Comparison of ENCODE assay signal across 8 mouse cellular contexts in genomic region chr7:122940371-122941075, GRCm38 (mm10). TPM values are rescaled to one million over a fixed set of nuclear protein-coding genes. Genes with fewer than 3 reads are reported as not detected.
DNase-seq lines count a peak whose midpoint lies in the region; ATAC-seq and TF ChIP-seq lines count a peak whose summit lies in the region.

No protein-coding gene starts in this region.

- H3K27me3 ChIP-seq in thymus, adult 2 months (ENCODE audit: control insufficient read depth, insufficient read depth, low read length) = no peaks in the 10 kb centered on the region

- WGBS in thymus, adult 2 months = 4% methylated on average over 12 of the region's 12 CpGs

- no peak for TF ChIP-seq CTCF in thymus, adult 2 months (IDR thresholded peaks at IDR 0.05; ENCODE audit: borderline replicate concordance, control insufficient read depth, extremely low read depth, insufficient read depth, low read length, poor library complexity)
- no peak for TF ChIP-seq CTCF in layer of hippocampus, adult 2 months (conservative IDR thresholded peaks at IDR 0.05)

- no peaks in the 10 kb centered on the region for H3K36me3 ChIP-seq in thymus, adult 2 months (ENCODE audit: control insufficient read depth, insufficient read depth, low read length)

- peak overlapping the region; percentile 27; the same call in 1 of the 2 replicates for H3K4me3 ChIP-seq in thymus, adult 2 months (ENCODE audit: control insufficient read depth, insufficient read depth, low read length)
- no peak overlapping the region for H3K4me3 ChIP-seq in layer of hippocampus, adult 2 months

- TF ChIP-seq POLR2A in thymus, adult 2 months (IDR thresholded peaks at IDR 0.05; ENCODE audit: control insufficient read depth, extremely low read depth, insufficient read depth, low read length, poor library complexity) = no peak

- peaks cover 10% of the 10 kb centered on the region for H3K4me1 ChIP-seq in thymus, adult 2 months (replicated peaks; ENCODE audit: control insufficient read depth, insufficient read depth, low read length)

- DNase-seq in 3T3-L1 (ENCODE audit: low read depth, low spot score) (peak; percentile 10), ES-CJ7 (ENCODE audit: low read depth, low spot score) (peak; percentile 87)
- peak; percentile 35 for DNase-seq in lung, postnatal 25 days (ENCODE audit: low spot score)
- DNase-seq in thymus, adult 2 months = peak; percentile 24
- no peak for DNase-seq in gastrocnemius, postnatal 10 days
- no peak for DNase-seq in left cerebral cortex, adult 9 months (ENCODE audit: low spot score in 2 of 2)
- DNase-seq in layer of hippocampus, adult 2 months (ENCODE audit: low spot score in 2 of 2) = no peak

- H3K27ac ChIP-seq in thymus, adult 2 months (ENCODE audit: control insufficient read depth, insufficient read depth, low read length) = peak overlapping the region; percentile 85
- H3K27ac ChIP-seq in layer of hippocampus, adult 2 months = no peak overlapping the region

- ATAC-seq in hematopoietic stem cell, adult 5-6 weeks (replicated peaks in 1 of 2; ENCODE audit: insufficient read depth in 1 of 2, low FRiP score in 2 of 2, low TSS enrichment in 1 of 2, low read depth in 1 of 2, poor library complexity in 2 of 2, severe bottlenecking in 2 of 2) = peak; percentile 71 to 78

RNA-seq across cellular contexts. Expression of gene Rbbp6, which starts 25.0 kb away (rescaled TPM):
- 96.3 and 97.9 TPM in 2 replicates for total RNA-seq in hematopoietic stem cell, adult 5-6 weeks (2017)
- polyA plus RNA-seq in thymus, adult 2 months (2012; rRNA removed) = 26.9 and 27.9 TPM in 2 replicates
- total RNA-seq in gastrocnemius, postnatal 10 days (2021) = 10 to 100 TPM; 31.4 to 38.8 TPM
- 10 to 100 TPM; 70.9 to 78.7 TPM for total RNA-seq in layer of hippocampus, adult 2 months (2021)

Comparison
In these comparisons a context has a peak if more than half of its experiments do, and no peak if none do; other contexts are left out.
1. DNase-seq: peak in 3T3-L1 (single experiment), ES-CJ7 (single experiment), lung, postnatal 25 days (single experiment) and thymus, adult 2 months (single experiment); none in gastrocnemius, postnatal 10 days (single experiment), left cerebral cortex, adult 9 months (0 of 2) and layer of hippocampus, adult 2 months (0 of 2).